In the genomic region with DNA sequence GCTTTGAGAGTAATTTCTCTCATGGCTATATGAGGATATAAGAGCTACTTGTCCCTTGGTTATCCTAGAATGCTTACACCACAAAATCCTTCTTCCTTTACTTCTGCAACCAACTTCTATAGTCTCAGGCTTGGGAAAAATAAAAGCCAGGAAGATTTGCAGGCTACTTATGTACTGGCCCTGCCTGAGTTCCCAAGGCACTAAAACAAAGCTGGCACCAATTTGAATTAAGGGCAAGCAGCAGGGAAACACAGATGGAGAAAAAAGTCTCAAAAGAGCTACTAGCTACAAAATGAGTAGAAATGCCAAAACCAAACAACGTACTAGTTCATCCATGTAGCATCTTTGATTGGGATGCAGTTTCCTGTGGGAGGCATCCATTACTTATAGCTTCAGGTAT, we compare ENCODE assay signal across 17 mouse cellular contexts.
"Had no signal": no experiment of that assay in that cellular context is flagged by ENCODE, and none has a peak within 500 bp of the region (broad histone marks: within the 10 kb centered on the region; RNA-seq: fewer than 3 reads in every experiment).

No protein-coding gene starts in this region.

- H3K9ac ChIP-seq: lung, embryonic 15.5 days; midbrain, embryonic 13.5 days; midbrain, embryonic 15.5 days; neural tube, embryonic 12.5 days; stomach, embryonic 15.5 days had no signal

- DNase-seq: lung, adult 2 months; lung, postnatal 14 days; lung, postnatal 36 days; right cerebral cortex, postnatal 14 days; thymus, adult 2 months; thymus, postnatal 25 days; thymus, postnatal 4 days had no signal

- H3K4me1 ChIP-seq: lung, embryonic 15.5 days; megakaryocyte, embryonic 14.5 days; midbrain, embryonic 13.5 days; midbrain, embryonic 15.5 days; neural tube, embryonic 12.5 days; stomach, embryonic 15.5 days had no signal

- H3K36me3 ChIP-seq: lung, embryonic 15.5 days; midbrain, embryonic 13.5 days; midbrain, embryonic 15.5 days; neural tube, embryonic 12.5 days; stomach, embryonic 15.5 days had no signal

- H3K4me2 ChIP-seq: lung, embryonic 15.5 days; midbrain, embryonic 11.5 days; midbrain, embryonic 13.5 days; midbrain, embryonic 15.5 days; neural tube, embryonic 12.5 days; stomach, embryonic 15.5 days had no signal

- ATAC-seq: lung, postnatal 0 days; midbrain, embryonic 13.5 days; midbrain, embryonic 15.5 days had no signal

- H3K9me3 ChIP-seq: lung, embryonic 15.5 days; midbrain, embryonic 13.5 days; midbrain, embryonic 15.5 days; neural tube, embryonic 12.5 days; stomach, embryonic 15.5 days had no signal

- H3K4me3 ChIP-seq: lung, embryonic 15.5 days; megakaryocyte, embryonic 14.5 days; midbrain, embryonic 13.5 days; midbrain, embryonic 15.5 days; neural tube, embryonic 12.5 days; stomach, embryonic 15.5 days had no signal

- H3K27me3 ChIP-seq: lung, embryonic 15.5 days; megakaryocyte, embryonic 14.5 days; midbrain, embryonic 13.5 days; midbrain, embryonic 15.5 days; neural tube, embryonic 12.5 days; stomach, embryonic 15.5 days had no signal

- H3K27ac ChIP-seq: lung, embryonic 15.5 days; macrophage; midbrain, embryonic 13.5 days; midbrain, embryonic 15.5 days; neural tube, embryonic 12.5 days; stomach, embryonic 15.5 days; stomach, postnatal 0 days had no signal
